Mouse (Mus musculus): ENCODE results near the gene Kat8.

Gene Kat8

DNA sequence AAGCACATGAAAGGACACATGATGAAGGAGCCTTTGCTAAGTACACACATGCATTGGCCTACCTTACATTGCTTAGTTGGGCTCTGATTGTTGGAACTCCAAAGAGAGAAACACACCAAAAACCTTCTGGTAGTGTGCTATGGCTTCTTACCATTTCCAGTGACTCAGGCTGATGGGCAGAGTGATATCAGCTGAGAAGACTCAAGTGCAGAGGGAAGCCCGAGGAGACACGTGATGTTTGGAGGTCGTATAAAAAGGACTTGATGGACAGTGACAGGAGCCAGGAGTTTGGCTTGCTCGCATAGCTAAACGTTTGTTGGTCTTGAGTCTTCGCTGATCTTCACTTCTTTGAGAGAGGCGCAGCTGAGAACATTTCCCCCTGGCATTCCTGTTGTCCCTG is 14.8 kb upstream of the Kat8 start:
- no peak for DNase-seq

GRCm38 (mm10) chr7:127898179-127898956 is 13.9 kb upstream of the Kat8 start:
- DNase-seq, result no peak

GRCm38 (mm10) chr7:127899997-127900396 is 12.3 kb upstream of the Kat8 start:
- DNase-seq, result no peak

DNA sequence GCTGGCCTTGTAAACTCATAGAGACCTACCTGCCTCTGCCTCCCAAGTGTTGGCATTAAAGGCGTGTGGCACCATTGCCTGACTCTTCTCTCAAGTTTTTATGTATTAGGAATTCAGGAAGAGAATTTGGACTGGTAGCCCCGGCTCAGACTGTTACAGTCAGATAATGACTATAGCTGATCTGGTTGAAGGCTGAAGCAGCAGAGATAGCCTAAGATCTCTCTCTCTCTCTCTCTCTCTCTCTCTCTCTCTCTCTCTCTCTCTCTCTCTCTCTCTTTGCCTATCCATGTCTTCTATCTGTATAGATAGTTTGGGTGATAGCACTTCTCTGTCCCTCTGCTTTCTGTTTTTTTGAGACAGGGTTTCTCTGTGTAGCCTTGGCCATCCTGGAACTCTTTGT is 10.5 kb upstream of the Kat8 start:
- DNase-seq, result no peak

GRCm38 (mm10) chr7:127903971-127904796 is 8.1 kb upstream of the Kat8 start, which contains the start of gene Bckdk:
TSS of gene Bckdk (plus strand) at chr7:127904082.
- peak; percentile 79 for DNase-seq

GRCm38 (mm10) chr7:127907939-127908338 is 4.4 kb upstream of the Kat8 start:
- no peak for DNase-seq

- DNase-seq, result no peak
Measured at GRCm38 (mm10) chr7:127908656-127909055, 3.7 kb upstream of the Kat8 start.

GRCm38 (mm10) chr7:127912938-127913337 is 622 bp downstream of the Kat8 start:
- DNase-seq, result no peak

DNA sequence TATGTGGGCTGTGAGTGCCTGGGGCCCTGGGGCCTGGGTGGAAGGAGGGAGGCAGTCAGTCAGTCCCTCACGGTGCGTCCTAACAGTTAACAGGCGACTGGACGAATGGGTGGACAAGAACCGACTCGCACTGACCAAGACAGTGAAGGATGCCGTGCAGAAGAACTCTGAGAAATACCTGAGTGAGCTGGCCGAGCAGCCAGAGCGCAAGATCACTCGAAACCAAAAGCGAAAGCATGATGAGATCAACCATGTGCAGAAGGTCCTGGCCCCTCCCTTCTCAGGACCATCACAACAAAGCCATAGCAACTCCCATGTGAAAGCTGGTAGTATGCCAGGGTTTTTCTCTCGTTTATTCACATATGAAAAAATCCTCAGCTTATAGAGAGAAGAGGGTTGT is 3.0 kb downstream of the Kat8 start:
- DNase-seq, result no peak

DNA sequence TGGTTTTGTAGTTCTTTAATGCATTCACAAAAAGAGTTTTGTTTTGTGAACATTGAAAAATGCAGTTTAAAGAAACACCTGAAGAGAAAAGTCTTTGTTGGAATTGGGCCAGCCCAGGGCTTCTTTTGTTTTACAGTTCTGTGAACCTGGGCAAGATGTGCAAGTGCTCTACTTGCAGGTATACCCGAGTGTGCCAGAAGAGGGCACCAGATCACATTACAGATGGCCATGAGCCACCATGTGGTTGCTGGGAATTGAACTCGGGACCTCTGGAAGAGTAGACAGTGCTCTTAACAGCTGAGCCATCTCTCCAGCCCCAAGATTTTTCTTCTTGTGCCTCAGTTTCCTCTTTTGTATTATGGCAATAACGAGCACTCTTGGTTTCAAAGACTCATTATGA is 5.9 kb downstream of the Kat8 start:
- peak; percentile 79 for DNase-seq

DNA sequence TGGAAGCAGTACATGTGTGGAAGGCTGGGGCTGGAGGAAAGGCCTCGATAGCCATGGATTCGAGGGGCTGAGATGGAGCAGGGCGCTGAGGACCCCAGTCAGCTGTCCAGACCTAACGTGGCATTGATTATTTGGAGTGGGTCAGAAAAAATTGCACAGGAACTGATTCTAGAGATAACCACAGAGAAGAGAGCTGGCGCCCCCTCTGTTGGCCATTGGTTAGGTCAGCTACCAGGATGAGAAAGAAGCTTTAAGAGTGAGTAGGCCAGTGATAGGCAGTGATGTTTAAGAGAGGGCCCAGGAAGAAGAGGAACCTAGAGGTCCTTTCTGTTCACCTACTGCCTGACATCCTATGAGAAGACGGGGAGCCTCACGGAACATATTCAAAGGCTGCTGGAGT is 7.0 kb downstream of the Kat8 start:
- DNase-seq, result no peak

- DNase-seq, result no peak
Measured at GRCm38 (mm10) chr7:127921516-127921915, 9.2 kb downstream of the Kat8 start.

- no peak for DNase-seq
Measured at GRCm38 (mm10) chr7:127922451-127923275, 10.3 kb downstream of the Kat8 start.

DNA sequence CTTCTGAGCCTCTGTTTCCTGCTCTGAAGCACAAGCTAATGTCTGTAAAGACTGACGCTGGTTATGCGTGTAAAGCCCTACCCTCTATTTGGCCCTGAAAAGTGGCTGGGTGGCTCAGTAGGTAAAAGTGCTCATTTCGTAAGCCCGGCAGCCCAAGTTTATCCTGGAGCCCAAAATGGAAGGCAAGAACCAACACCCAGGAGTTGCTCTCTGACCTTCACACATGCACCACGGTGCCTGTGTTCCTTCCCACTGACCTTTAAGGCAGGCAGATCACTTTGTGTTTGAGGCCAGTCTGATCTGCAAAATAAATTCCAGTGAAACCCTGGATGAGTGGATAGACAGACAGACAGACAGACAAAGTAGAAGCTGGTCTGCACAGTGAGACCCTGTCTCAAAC is 11.4 kb downstream of the Kat8 start:
- DNase-seq, result no peak

- DNase-seq, result peak; percentile 96
Measured at GRCm38 (mm10) chr7:127925252-127925651, 12.9 kb downstream of the Kat8 start.

GRCm38 (mm10) chr7:127926066-127926465 is 13.8 kb downstream of the Kat8 start:
- DNase-seq, result peak; percentile 95

- DNase-seq, result peak; percentile 91
Measured at GRCm38 (mm10) chr7:127926846-127927245, 14.5 kb downstream of the Kat8 start.

GRCm38 (mm10) chr7:127927726-127928125 is 15.4 kb downstream of the Kat8 start:
- DNase-seq, result no peak

DNA sequence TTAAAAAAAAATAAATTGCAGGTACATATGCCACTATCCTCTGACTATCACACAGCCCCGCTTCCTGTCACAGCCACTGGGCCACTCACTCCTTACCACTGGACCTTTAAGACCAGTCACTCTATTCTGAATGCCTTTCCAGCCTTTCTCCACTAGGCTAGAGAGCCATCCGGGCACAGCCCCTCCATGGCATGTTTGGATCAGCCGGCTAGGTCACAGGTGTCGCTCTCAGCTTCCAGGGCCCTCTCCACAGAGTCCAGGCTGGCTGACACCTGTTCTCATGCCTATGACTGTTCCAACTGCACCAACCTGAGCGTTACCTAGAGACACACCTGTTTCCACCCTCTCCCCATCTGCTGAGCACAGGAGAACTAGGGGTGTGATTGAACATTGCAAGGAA is 16.3 kb downstream of the Kat8 start:
- peak; percentile 66 for DNase-seq

GRCm38 (mm10) chr7:127929923-127930322 is 17.6 kb downstream of the Kat8 start, which contains the start of gene Prss8:
TSS of gene Prss8 (minus strand) at chr7:127930104.
- peak; percentile 96 for DNase-seq

- DNase-seq, result peak; percentile 50
Measured at GRCm38 (mm10) chr7:127930636-127931035, 18.3 kb downstream of the Kat8 start.

DNA sequence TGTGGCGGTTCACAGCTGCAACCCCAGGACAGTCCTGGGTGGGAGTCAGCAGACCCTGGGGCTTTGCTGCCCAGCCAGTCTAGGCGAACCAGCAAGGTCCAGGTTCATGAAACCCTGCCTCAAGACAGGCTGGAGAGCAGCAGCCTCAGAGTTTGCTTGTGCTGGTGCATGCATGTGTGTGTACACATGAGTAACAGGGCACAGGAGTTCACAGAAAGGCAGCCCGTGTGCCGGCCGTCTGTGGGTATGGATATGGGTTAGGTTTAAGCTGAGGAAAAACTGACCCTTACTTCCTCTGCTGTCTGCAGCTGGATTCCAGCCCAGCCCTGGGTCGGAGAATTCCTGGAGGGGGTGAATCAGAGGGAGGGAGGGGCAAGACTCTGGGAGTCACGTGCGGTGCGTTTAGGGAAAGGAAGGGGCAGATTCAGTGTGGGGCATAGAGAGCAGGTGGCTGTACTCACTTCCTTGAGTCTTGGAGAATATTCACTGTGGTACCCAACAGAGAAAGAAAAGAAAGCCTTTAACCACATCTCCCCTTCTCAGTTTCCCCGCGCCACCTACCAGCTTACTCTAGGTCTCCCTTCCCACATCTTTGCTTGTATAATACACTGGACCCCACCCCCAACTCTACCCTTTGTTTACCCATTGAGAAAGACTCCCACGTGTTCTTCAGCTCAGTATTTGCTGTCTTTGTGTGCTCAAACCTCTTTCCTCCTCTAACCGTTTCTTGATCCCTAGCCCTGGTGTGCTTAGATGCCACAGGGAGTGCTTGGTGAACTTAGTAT is 19.2 kb downstream of the Kat8 start:
- peak; percentile 81 for DNase-seq
